Mouse (Mus musculus): ENCODE data around the gene Rab17.

Gene Rab17

GRCm38 (mm10) chr1:90995916-90996315 lies 26.5 kb upstream of the Rab17 start:
- no peak for DNase-seq (ENCODE audit: low spot score)

- no peak for DNase-seq (ENCODE audit: low spot score)
Measured at GRCm38 (mm10) chr1:90981346-90981745, 11.9 kb upstream of the Rab17 start.

GRCm38 (mm10) chr1:90980638-90981330 lies 11.3 kb upstream of the Rab17 start:
- no peak for DNase-seq (ENCODE audit: low spot score)

GRCm38 (mm10) chr1:90975960-90976359 lies 6.5 kb upstream of the Rab17 start:
- no peak for DNase-seq (ENCODE audit: low spot score)

- DNase-seq (ENCODE audit: low spot score) = no peak
Measured at GRCm38 (mm10) chr1:90974906-90975649, 5.6 kb upstream of the Rab17 start.

- DNase-seq (ENCODE audit: low spot score) = no peak
Measured at GRCm38 (mm10) chr1:90973574-90973911, 4.1 kb upstream of the Rab17 start.

GRCm38 (mm10) chr1:90972911-90973573 lies 3.6 kb upstream of the Rab17 start:
- DNase-seq (ENCODE audit: low spot score) = peak; percentile 49

GRCm38 (mm10) chr1:90969881-90970390 lies 475 bp upstream of the Rab17 start:
- no peak for DNase-seq (ENCODE audit: low spot score)

- DNase-seq (ENCODE audit: low spot score) = no peak
Measured at GRCm38 (mm10) chr1:90968649-90969048, 812 bp downstream of the Rab17 start.

GRCm38 (mm10) chr1:90967583-90967982 lies 1.9 kb downstream of the Rab17 start:
- no peak for DNase-seq (ENCODE audit: low spot score)

GRCm38 (mm10) chr1:90962994-90963393 lies 6.5 kb downstream of the Rab17 start:
- no peak for DNase-seq (ENCODE audit: low spot score)

- DNase-seq (ENCODE audit: low spot score) = no peak
Measured at GRCm38 (mm10) chr1:90962526-90962925, 6.9 kb downstream of the Rab17 start.

- DNase-seq (ENCODE audit: low spot score) = peak; percentile 56
Measured at GRCm38 (mm10) chr1:90956245-90957096, 13.0 kb downstream of the Rab17 start.

- DNase-seq (ENCODE audit: low spot score) = no peak
Measured at GRCm38 (mm10) chr1:90953688-90954087, 15.8 kb downstream of the Rab17 start.

- no peak for DNase-seq (ENCODE audit: low spot score)
Measured at GRCm38 (mm10) chr1:90952808-90953207, 16.7 kb downstream of the Rab17 start, which contains the start of gene Prlh. Gene Prlh (plus strand): TSS chr1:90953108.

- peak; percentile 17 for DNase-seq (ENCODE audit: low spot score)
Measured at GRCm38 (mm10) chr1:90951670-90952069, 17.8 kb downstream of the Rab17 start.

GRCm38 (mm10) chr1:90949309-90949708 lies 20.2 kb downstream of the Rab17 start:
- no peak for DNase-seq (ENCODE audit: low spot score)

GRCm38 (mm10) chr1:90947252-90947651 lies 22.2 kb downstream of the Rab17 start:
- DNase-seq (ENCODE audit: low spot score) = peak; percentile 50

- peak; percentile 50 for DNase-seq (ENCODE audit: low spot score)
Measured at GRCm38 (mm10) chr1:90945171-90945570, 24.3 kb downstream of the Rab17 start.

GRCm38 (mm10) chr1:90939980-90940379 lies 29.5 kb downstream of the Rab17 start:
- DNase-seq (ENCODE audit: low spot score) = no peak

- no peak for DNase-seq (ENCODE audit: low spot score)
Measured at GRCm38 (mm10) chr1:90936990-90937389, 32.5 kb downstream of the Rab17 start.

- DNase-seq (ENCODE audit: low spot score) = no peak
Measured at GRCm38 (mm10) chr1:90933001-90933400, 36.5 kb downstream of the Rab17 start.

Data from c-Kit-positive CD71-positive TER-119-positive erythroid progenitor cells, embryonic 14.5 days (primary cell).